ENCODE assay signal across 8 mouse cellular contexts in genomic region chr7:140080503-140081156, GRCm38 (mm10). TPM values are rescaled to one million over a fixed set of nuclear protein-coding genes. Genes with fewer than 3 reads are reported as not detected.
A peak's percentile ranks its signal among the peaks of the same experiment; 100 is the strongest.
DNase-seq lines count a peak whose midpoint lies in the region; ATAC-seq and TF ChIP-seq lines count a peak whose summit lies in the region.

No protein-coding gene starts in this region.

- H3K4me2 ChIP-seq in embryonic facial prominence, embryonic 15.5 days (replicated peaks) = peak overlapping the region; percentile 44
- H3K4me2 ChIP-seq in heart, postnatal 0 days (ENCODE audit: low read depth, low read length) = peak overlapping the region; percentile 4; the same call in 1 of the 2 replicates

- peak; percentile 79 for DNase-seq in CD4-positive, CD25-positive, alpha-beta regulatory T cell, adult 2 months (ENCODE audit: low read depth, low spot score)
- peak; percentile 99 for DNase-seq in brain, adult 2 months (ENCODE audit: low read depth, low spot score)
- DNase-seq in heart, postnatal 0 days (ENCODE audit: low spot score) = peak; percentile 28
- DNase-seq in kidney, postnatal 14 days = peak; percentile 79
- peak; percentile 51 for DNase-seq in liver
- peak; percentile 63 to 69 for DNase-seq in natural killer cell, adult 2 months (ENCODE audit: low spot score in 2 of 2)
- DNase-seq in thymus, adult 2 months = peak; percentile 33

- no peak for TF ChIP-seq POLR2A in thymus, adult 2 months (IDR thresholded peaks at IDR 0.05; ENCODE audit: control insufficient read depth, extremely low read depth, insufficient read depth, low read length, poor library complexity)

- H3K27ac ChIP-seq in embryonic facial prominence, embryonic 15.5 days (replicated peaks) = no peak overlapping the region
- no peak overlapping the region for H3K27ac ChIP-seq in heart, postnatal 0 days (ENCODE audit: low read depth)
- H3K27ac ChIP-seq in thymus, adult 2 months (ENCODE audit: control insufficient read depth, insufficient read depth, low read length) = no peak overlapping the region

- peak; percentile 58 for ATAC-seq in embryonic facial prominence, embryonic 15.5 days (ENCODE audit: insufficient number of reproducible peaks, low FRiP score, low TSS enrichment, low read depth)
- ATAC-seq in heart, postnatal 0 days (ENCODE audit: insufficient read depth, low read depth) = peak; percentile 27; the same call in 1 of the 2 replicates

- no peak for TF ChIP-seq EP300 in heart, postnatal 0 days (IDR thresholded peaks at IDR 0.05; ENCODE audit: low read depth)

- peaks cover 20% of the 10 kb centered on the region for H3K4me1 ChIP-seq in embryonic facial prominence, embryonic 15.5 days
- H3K4me1 ChIP-seq in heart, postnatal 0 days (ENCODE audit: control insufficient read depth, insufficient read depth) = no peaks in the 10 kb centered on the region
- peaks cover 2% of the 10 kb centered on the region; the same call in 1 of the 2 replicates for H3K4me1 ChIP-seq in thymus, adult 2 months (replicated peaks; ENCODE audit: control insufficient read depth, insufficient read depth, low read length)

- TF ChIP-seq CTCF in heart, postnatal 0 days (IDR thresholded peaks at IDR 0.05; ENCODE audit: low read depth) = no peak
- TF ChIP-seq CTCF in thymus, adult 2 months (IDR thresholded peaks at IDR 0.05; ENCODE audit: borderline replicate concordance, control insufficient read depth, extremely low read depth, insufficient read depth, low read length, poor library complexity) = no peak

- H3K4me3 ChIP-seq in embryonic facial prominence, embryonic 15.5 days (replicated peaks) = peak overlapping the region; percentile 26
- H3K4me3 ChIP-seq in heart, postnatal 0 days (ENCODE audit: low read depth, low read length) = 0 out of 2 replicates have a peak overlapping the region, but pooled peaks have one; percentile 6
- no peak overlapping the region for H3K4me3 ChIP-seq in thymus, adult 2 months (ENCODE audit: control insufficient read depth, insufficient read depth, low read length)

- 4% methylated on average over 24 of the region's 24 CpGs for WGBS in embryonic facial prominence, embryonic 15.5 days
- 5% methylated on average over 24 of the region's 24 CpGs for WGBS in heart, postnatal 0 days
- 8% methylated on average over 24 of the region's 24 CpGs for WGBS in thymus, adult 2 months

- no peak overlapping the region for H3K9ac ChIP-seq in embryonic facial prominence, embryonic 15.5 days
- no peak overlapping the region for H3K9ac ChIP-seq in heart, postnatal 0 days (replicated peaks; ENCODE audit: low read depth, low read length)

- peaks cover 43% of the 10 kb centered on the region for H3K27me3 ChIP-seq in embryonic facial prominence, embryonic 15.5 days
- H3K27me3 ChIP-seq in heart, postnatal 0 days (ENCODE audit: control insufficient read depth, insufficient read depth, low read length) = peaks cover 45% of the 10 kb centered on the region
- peaks cover 3% of the 10 kb centered on the region; the same call in 1 of the 2 replicates for H3K27me3 ChIP-seq in thymus, adult 2 months (ENCODE audit: control insufficient read depth, insufficient read depth, low read length)

- no peaks in the 10 kb centered on the region for H3K36me3 ChIP-seq in embryonic facial prominence, embryonic 15.5 days
- H3K36me3 ChIP-seq in heart, postnatal 0 days (replicated peaks; ENCODE audit: control insufficient read depth, insufficient read depth, low read length) = no peaks in the 10 kb centered on the region
- no peaks in the 10 kb centered on the region for H3K36me3 ChIP-seq in thymus, adult 2 months (ENCODE audit: control insufficient read depth, insufficient read depth, low read length)

- no peaks in the 10 kb centered on the region for H3K9me3 ChIP-seq in embryonic facial prominence, embryonic 15.5 days (replicated peaks)
- no peaks in the 10 kb centered on the region for H3K9me3 ChIP-seq in heart, postnatal 0 days (replicated peaks; ENCODE audit: control insufficient read depth, low read length)

RNA-seq across cellular contexts. Expression of gene Caly, which starts 1.7 kb away (rescaled TPM):
- 3.4 and 3.7 TPM in 2 replicates for polyA plus RNA-seq in embryonic facial prominence, embryonic 15.5 days (2015; fragmentation: Nextera tagmentation; extraction: Ambion mirVana)
- total RNA-seq in heart, postnatal 0 days (2014; rRNA removed; ENCODE audit: low replicate concordance) = 1.9 and 4.1 TPM in 2 replicates
- polyA plus RNA-seq in heart, postnatal 0 days (2015; fragmentation: Nextera tagmentation; extraction: Ambion mirVana) = 0.40 and 0.70 TPM in 2 replicates
- polyA plus RNA-seq in thymus, adult 2 months (2012; rRNA removed) = 0.14 and 0.44 TPM in 2 replicates

RNA-seq across cellular contexts. Expression of gene Prap1, which starts 12.6 kb away (rescaled TPM):
- 0.28 TPM in 1 of 2 replicates, not detected in the other for polyA plus RNA-seq in embryonic facial prominence, embryonic 15.5 days (2015; fragmentation: Nextera tagmentation; extraction: Ambion mirVana)
- total RNA-seq in heart, postnatal 0 days (2014; rRNA removed; ENCODE audit: low replicate concordance) = not detected in 2 replicates
- polyA plus RNA-seq in heart, postnatal 0 days (2015; fragmentation: Nextera tagmentation; extraction: Ambion mirVana) = 0.27 and 0.33 TPM in 2 replicates
- polyA plus RNA-seq in thymus, adult 2 months (2012; rRNA removed) = 2.4 and 5.2 TPM in 2 replicates

RNA-seq across cellular contexts. Expression of gene Fuom, which starts 21.6 kb away (rescaled TPM):
- polyA plus RNA-seq in embryonic facial prominence, embryonic 15.5 days (2015; fragmentation: Nextera tagmentation; extraction: Ambion mirVana) = 26.9 and 29.0 TPM in 2 replicates
- total RNA-seq in heart, postnatal 0 days (2014; rRNA removed; ENCODE audit: low replicate concordance) = 64.2 and 79.4 TPM in 2 replicates
- polyA plus RNA-seq in heart, postnatal 0 days (2015; fragmentation: Nextera tagmentation; extraction: Ambion mirVana) = 158 and 164 TPM in 2 replicates
- polyA plus RNA-seq in thymus, adult 2 months (2012; rRNA removed) = 28.1 and 34.8 TPM in 2 replicates

RNA-seq across cellular contexts. Expression of gene Msx3, which starts 31.7 kb away (rescaled TPM):
- not detected in 2 replicates for polyA plus RNA-seq in embryonic facial prominence, embryonic 15.5 days (2015; fragmentation: Nextera tagmentation; extraction: Ambion mirVana)
- not detected in 2 replicates for total RNA-seq in heart, postnatal 0 days (2014; rRNA removed; ENCODE audit: low replicate concordance)
- not detected in 2 replicates for polyA plus RNA-seq in heart, postnatal 0 days (2015; fragmentation: Nextera tagmentation; extraction: Ambion mirVana)
- polyA plus RNA-seq in thymus, adult 2 months (2012; rRNA removed) = 1.4 TPM in 2 replicates

RNA-seq across cellular contexts. Expression of gene Paox, which starts 35.0 kb away (rescaled TPM):
- polyA plus RNA-seq in embryonic facial prominence, embryonic 15.5 days (2015; fragmentation: Nextera tagmentation; extraction: Ambion mirVana) = 20.0 and 20.5 TPM in 2 replicates
- total RNA-seq in heart, postnatal 0 days (2014; rRNA removed; ENCODE audit: low replicate concordance) = 8.1 and 11.8 TPM in 2 replicates
- polyA plus RNA-seq in heart, postnatal 0 days (2015; fragmentation: Nextera tagmentation; extraction: Ambion mirVana) = 8.5 and 8.7 TPM in 2 replicates
- 15.3 and 18.0 TPM in 2 replicates for polyA plus RNA-seq in thymus, adult 2 months (2012; rRNA removed)

Comparison
In these comparisons a context has a peak if more than half of its experiments do, and no peak if none do; other contexts are left out.
1. DNase-seq: peak in every context shown above with its lines; median percentile 99 in brain, adult 2 months; 79 in CD4-positive, CD25-positive, alpha-beta regulatory T cell, adult 2 months; 79 in kidney, postnatal 14 days; 66 in natural killer cell, adult 2 months; 51 in liver; 33 in thymus, adult 2 months; 28 in heart, postnatal 0 days.